Mouse (Mus musculus): Measurements from ENCODE around the gene Gm28230. TPM values are rescaled to one million over a fixed set of nuclear protein-coding genes. Genes with fewer than 3 reads are reported as not detected.

The Gm28230 gene
- polyA plus RNA-seq, 1 experiment, result not detected

DNA sequence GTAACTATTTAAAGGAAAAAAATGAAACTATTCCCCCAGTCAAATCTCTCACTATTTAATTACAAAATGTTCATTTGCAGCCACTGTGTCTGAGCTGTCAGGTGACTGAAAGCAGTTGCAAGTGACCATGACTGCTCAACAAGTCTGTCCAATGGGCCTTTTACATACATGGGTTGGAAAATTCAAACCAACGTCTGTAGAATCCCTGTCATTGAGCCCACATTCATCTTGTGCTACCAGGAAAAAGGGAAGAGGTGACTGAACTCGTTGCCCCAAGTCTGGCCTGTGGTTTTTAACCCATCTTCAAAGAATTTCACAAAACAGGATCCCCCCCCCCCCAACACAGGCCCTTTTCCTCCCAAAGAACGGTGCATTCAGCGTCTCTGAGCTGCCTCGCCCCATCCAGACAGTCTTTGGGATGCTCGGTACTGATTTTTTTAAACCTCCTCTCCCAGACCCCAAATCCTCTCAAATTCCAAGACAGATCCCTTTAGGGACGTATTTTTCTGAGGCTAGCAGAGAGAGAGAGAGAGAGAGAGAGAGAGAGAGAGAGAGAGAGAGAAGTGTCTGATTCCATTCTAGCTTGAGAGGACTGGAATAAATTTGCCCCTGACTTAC, 30.6 kb upstream of the Gm28230 start:
- Histone ChIP-seq H3K4me3 (ENCODE audit: insufficient read depth, low read depth, low read length) (no peak overlapping the region), H3K4me1 (ENCODE audit: control insufficient read depth, insufficient read depth, low read length) (peaks cover 4% of the 10 kb centered on the region; the same call in 1 of the 2 replicates), H3K27ac (ENCODE audit: insufficient read depth, low read depth, low read length) (no peak overlapping the region)
- WGBS, result 6% methylated on average over 7 of the region's 7 CpGs
- TF ChIP-seq CTCF (IDR thresholded peaks at IDR 0.05; ENCODE audit: insufficient read depth, low read depth, low read length) (no peak), POLR2A (IDR thresholded peaks at IDR 0.05; ENCODE audit: insufficient read depth, low read depth, low read length) (no peak)

DNA sequence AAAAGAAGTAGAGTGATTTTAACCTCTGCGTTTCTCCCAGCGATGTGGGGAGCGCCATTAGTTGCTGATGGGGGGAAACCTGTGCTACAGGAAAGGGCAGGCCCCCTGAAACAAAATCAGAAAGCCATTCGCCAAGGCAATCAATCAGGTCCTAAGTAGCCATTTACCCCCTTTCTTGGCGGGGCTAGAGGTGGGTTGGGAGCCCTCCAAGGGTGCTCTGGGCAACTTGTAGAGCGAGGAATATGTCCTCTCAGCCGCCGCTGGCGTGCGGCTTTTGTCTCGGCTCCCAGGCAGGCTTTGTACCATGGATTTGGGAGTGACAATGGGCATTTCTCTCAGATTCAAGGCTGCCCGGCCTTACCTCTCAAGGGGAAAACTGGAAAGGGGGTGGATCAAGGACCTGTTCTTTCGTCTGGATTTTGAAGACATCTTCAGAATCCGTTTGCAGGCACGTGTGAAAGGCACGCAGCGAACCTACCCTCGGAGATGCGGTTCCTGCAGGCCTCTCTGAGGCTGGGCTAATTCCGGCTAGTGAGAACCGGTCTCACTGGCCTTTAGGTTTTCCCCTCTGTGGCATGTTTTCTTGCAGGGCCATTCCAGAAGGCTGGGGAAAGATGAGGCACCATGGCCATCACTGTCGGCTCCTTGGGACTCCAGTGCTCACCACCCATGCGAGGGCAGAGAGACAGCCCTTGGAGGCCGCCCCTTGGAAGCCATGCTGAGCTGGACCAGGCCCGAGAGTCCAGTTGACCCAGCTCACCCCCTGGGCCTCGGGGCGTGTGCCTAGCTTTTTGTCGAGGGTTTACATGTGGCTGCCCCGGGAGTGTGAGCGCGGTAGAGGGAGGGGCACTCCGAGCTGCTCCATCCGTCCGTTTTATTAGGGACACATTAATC, 29.8 kb upstream of the Gm28230 start:
- 4% methylated on average over 34 of the region's 34 CpGs for WGBS
- Histone ChIP-seq H3K4me3 (ENCODE audit: insufficient read depth, low read depth, low read length) (no peak overlapping the region), H3K27ac (ENCODE audit: insufficient read depth, low read depth, low read length) (no peak overlapping the region), H3K4me1 (ENCODE audit: control insufficient read depth, insufficient read depth, low read length) (peaks cover 4% of the 10 kb centered on the region; the same call in 1 of the 2 replicates)
- TF ChIP-seq CTCF (IDR thresholded peaks at IDR 0.05; ENCODE audit: insufficient read depth, low read depth, low read length), result no peak
- TF ChIP-seq POLR2A (IDR thresholded peaks at IDR 0.05; ENCODE audit: insufficient read depth, low read depth, low read length), result no peak

DNA sequence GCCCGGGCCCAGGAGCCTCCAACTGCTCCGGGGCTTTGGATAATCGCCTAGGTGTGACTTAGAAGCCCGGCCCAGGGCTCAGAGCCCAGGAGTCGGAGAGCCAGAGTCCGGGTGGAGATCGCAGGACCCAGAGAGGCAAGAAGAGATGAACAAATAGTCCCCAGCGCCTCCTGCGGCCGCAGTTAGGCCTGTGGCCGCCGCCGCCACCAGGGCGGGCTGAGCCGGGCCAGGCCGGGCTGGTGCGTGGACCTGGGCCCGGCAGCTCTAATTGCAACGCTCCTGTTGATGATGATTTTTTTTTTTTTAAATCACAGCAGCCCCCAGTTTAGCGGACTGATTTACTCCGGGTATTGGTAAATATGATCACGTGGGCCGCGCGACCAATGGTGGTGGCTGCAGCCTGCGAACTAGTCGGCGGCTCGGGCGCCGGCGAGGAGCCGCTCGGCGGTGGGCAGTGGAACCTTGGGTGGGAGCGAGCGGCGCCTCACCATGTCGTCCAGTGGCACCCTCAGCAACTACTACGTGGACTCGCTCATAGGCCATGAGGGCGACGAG, 28.9 kb upstream of the Gm28230 start, which contains the start of gene Hoxd9:
TSS of gene Hoxd9 (plus strand) at position 161 of the 555 bp plus-strand sequence.
- Histone ChIP-seq H3K4me3 (ENCODE audit: insufficient read depth, low read depth, low read length) (no peak within 1 kb of the TSS), H3K4me1 (ENCODE audit: control insufficient read depth, insufficient read depth, low read length) (peaks cover 4% of the 10 kb centered on the region; the same call in 1 of the 2 replicates), H3K27ac (ENCODE audit: insufficient read depth, low read depth, low read length) (no peak within 1 kb of the TSS)
- TF ChIP-seq POLR2A (IDR thresholded peaks at IDR 0.05; ENCODE audit: insufficient read depth, low read depth, low read length), result no peak
- TF ChIP-seq CTCF (IDR thresholded peaks at IDR 0.05; ENCODE audit: insufficient read depth, low read depth, low read length), result no peak
- WGBS, result 1% methylated on average over 43 of the region's 43 CpGs

DNA sequence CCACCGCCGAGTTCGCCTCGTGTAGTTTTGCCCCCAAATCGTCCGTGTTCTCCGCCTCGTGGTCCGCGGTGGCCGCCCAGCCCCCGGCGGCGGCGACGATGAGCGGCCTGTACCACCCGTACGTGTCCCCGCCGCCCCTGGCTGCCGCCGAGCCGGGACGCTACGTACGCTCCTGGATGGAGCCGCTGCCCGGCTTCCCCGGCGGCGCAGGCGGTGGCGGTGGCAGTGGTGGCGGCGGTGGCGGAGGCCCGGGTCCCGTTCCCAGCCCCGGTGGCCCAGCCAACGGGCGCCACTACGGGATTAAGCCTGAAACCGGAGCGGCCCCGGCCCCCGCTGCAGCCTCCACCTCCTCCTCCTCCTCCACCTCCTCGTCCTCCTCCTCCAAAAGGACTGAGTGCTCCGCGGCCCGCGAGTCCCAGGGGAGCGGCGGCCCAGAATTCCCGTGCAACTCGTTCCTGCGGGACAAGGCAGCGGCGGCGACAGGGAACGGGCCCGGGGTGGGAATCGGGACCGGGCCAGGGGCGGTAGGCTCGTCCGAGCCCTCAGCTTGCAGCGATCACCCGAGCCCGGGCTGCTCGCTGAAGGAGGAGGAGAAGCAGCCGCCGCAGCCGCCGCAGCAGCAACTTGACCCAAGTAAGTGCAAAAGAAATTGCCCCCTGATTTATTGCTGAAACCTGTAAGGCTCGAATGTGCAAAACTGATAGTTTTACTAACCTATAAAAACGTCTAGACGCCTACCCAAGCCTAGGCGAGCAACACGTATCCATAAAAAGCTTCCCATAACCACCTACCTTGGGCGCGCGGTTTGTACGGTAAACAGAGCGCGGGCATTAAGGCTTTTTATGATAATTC, 28.1 kb upstream of the Gm28230 start:
- H3K27ac ChIP-seq (ENCODE audit: insufficient read depth, low read depth, low read length), result no peak overlapping the region
- WGBS, result 2% methylated on average over 85 of the region's 86 CpGs
- peaks cover 4% of the 10 kb centered on the region; the same call in 1 of the 2 replicates for H3K4me1 ChIP-seq (ENCODE audit: control insufficient read depth, insufficient read depth, low read length)
- TF ChIP-seq POLR2A (IDR thresholded peaks at IDR 0.05; ENCODE audit: insufficient read depth, low read depth, low read length) (no peak), CTCF (IDR thresholded peaks at IDR 0.05; ENCODE audit: insufficient read depth, low read depth, low read length) (no peak)
- H3K4me3 ChIP-seq (ENCODE audit: insufficient read depth, low read depth, low read length), result no peak overlapping the region

DNA sequence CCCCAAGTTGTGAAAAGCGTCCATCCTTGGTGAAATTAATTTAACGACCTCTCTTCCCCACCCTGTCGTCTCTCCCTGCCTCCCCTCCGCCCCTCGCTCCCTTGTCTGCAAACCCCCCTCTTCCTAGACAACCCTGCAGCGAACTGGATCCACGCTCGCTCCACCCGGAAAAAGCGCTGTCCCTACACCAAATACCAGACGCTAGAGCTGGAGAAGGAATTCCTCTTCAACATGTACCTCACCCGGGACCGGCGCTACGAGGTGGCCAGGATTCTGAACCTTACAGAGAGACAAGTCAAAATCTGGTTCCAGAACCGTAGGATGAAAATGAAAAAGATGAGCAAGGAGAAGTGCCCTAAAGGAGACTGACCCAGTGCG, 27.5 kb upstream of the Gm28230 start:
- Histone ChIP-seq H3K4me1 (ENCODE audit: control insufficient read depth, insufficient read depth, low read length) (peaks cover 4% of the 10 kb centered on the region; the same call in 1 of the 2 replicates), H3K27ac (ENCODE audit: insufficient read depth, low read depth, low read length) (no peak overlapping the region), H3K4me3 (ENCODE audit: insufficient read depth, low read depth, low read length) (no peak overlapping the region)
- WGBS, result 5% methylated on average over 17 of the region's 17 CpGs
- TF ChIP-seq POLR2A (IDR thresholded peaks at IDR 0.05; ENCODE audit: insufficient read depth, low read depth, low read length), result no peak
- no peak for TF ChIP-seq CTCF (IDR thresholded peaks at IDR 0.05; ENCODE audit: insufficient read depth, low read depth, low read length)

DNA sequence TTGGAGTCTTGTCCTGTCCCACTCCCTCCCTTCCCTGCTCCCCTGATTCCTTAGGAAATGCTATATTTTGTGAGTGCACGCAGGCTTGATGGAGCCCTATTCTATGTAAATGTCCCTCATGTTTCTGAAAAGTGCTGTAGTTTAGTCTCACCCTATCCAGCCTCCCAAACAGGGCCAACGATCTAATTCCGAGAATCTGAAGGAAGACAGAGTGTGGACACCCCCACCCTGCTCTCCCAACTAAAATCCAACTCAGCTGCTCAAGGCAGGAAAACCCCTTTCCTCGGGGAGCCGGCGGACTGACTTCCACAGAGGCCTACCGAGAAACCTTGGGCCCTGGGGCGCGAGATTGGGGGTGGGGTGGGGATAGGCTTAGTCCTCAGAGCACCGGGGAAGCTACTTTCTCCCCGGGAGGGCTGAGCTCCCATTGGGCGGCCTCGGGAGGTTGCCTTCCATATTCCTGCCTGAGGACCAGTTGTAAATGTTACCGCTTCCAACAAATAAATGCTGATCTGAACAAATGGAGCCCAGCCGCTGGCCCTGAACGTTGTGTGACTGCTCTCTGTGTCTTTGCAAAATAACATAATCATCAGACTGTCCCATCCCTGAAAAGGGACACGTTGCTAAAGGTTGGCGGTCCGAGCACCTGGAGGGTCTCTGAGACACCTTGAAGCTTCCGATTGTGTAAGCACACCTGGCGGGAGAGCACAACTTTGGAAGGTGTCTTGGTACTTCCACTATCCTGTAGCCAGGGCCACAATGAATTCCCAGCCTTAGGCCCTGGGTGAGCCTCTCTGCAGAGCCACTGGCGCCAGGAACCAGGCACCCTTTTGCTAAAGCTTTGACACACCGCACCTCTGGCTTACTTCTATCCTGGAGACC, 26.6 kb upstream of the Gm28230 start:
- H3K4me1 ChIP-seq (ENCODE audit: control insufficient read depth, insufficient read depth, low read length), result peaks cover 4% of the 10 kb centered on the region; the same call in 1 of the 2 replicates
- no peak overlapping the region for H3K4me3 ChIP-seq (ENCODE audit: insufficient read depth, low read depth, low read length)
- WGBS, result 5% methylated on average over 23 of the region's 23 CpGs
- TF ChIP-seq POLR2A (IDR thresholded peaks at IDR 0.05; ENCODE audit: insufficient read depth, low read depth, low read length) (no peak), CTCF (IDR thresholded peaks at IDR 0.05; ENCODE audit: insufficient read depth, low read depth, low read length) (no peak)
- H3K27ac ChIP-seq (ENCODE audit: insufficient read depth, low read depth, low read length), result no peak overlapping the region

DNA sequence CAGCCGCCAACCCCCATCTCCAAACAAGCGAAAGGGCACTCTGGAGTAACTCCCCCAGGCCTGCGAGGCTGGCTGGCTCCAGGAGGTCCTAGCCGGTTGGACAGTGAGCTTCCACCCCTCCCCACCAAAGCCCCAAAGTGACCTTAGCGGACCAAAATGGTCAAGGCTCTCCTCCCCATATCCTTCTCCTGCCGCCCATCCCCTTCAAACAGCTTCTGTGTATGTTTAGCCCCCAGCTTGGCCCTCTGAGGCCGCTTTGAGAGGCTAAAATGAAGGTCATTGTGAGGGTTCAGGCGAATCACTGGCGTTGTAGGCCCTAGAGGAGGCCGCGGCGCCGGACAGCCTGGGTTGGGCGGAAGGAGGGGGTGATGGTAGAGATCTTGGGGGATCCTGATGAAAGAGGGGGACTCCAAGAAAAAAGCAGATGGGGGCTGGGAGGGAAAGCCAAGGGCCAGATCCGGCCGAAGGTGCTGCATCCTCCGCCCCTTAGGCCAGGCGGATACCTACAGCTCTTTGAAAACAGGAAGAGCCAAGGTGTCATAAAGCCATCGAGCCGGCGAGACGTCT, 25.9 kb upstream of the Gm28230 start:
- Histone ChIP-seq H3K4me3 (ENCODE audit: insufficient read depth, low read depth, low read length) (no peak overlapping the region), H3K4me1 (ENCODE audit: control insufficient read depth, insufficient read depth, low read length) (peaks cover 6% of the 10 kb centered on the region; the same call in 1 of the 2 replicates), H3K27ac (ENCODE audit: insufficient read depth, low read depth, low read length) (no peak overlapping the region)
- TF ChIP-seq POLR2A (IDR thresholded peaks at IDR 0.05; ENCODE audit: insufficient read depth, low read depth, low read length) (no peak), CTCF (IDR thresholded peaks at IDR 0.05; ENCODE audit: insufficient read depth, low read depth, low read length) (no peak)
- WGBS, result 4% methylated on average over 22 of the region's 22 CpGs
